Mouse (Mus musculus) kidney, postnatal 0 days (tissue): ENCODE measurements around the gene Dhx9. TPM values are rescaled to one million over a fixed set of nuclear protein-coding genes. Genes with fewer than 3 reads are reported as not detected.
"Not testable (repeated sequence)": the region's sequence is repeated elsewhere in the genome, so short reads cannot be mapped to it uniquely, and the experiment has no call there.

Source experiments
- ATAC-seq: fragments of 200-750 bp; cut with Nextera tagmentation; replicated peaks from 2 replicates; pipeline ENCODE4 v1.8.0; 2017; ENCODE audit warnings: low read depth, moderate number of reproducible peaks, moderate TSS enrichment, moderate library complexity; ENCODE audit not compliant: low FRiP score
- DNase-seq: peaks from one replicate; pipeline ENCODE4 v3.0.0-alpha.2; 2016; ENCODE audit warnings: low spot score
- H3K27ac ChIP-seq: fragments of 300-500 bp; sonication (generic); 2 replicates; pipeline ENCODE4 v1.5.1; 2014; ENCODE audit warnings: mild to moderate bottlenecking
- H3K27me3 ChIP-seq: fragments of 300-500 bp; sonication (generic); 2 replicates; pipeline ENCODE4 v1.6.1; 2014; ENCODE audit warnings: low read length, mixed read lengths; ENCODE audit not compliant: insufficient read depth
- H3K36me3 ChIP-seq: fragments of 300-500 bp; sonication (generic); 2 replicates; pipeline ENCODE4 v1.6.1; 2014; ENCODE audit warnings: low read length, mixed read lengths; ENCODE audit not compliant: insufficient read depth
- H3K4me1 ChIP-seq: fragments of 300-500 bp; sonication (generic); replicated peaks from 2 replicates; pipeline ENCODE4 v1.6.1; 2014; ENCODE audit warnings: antibody characterized with exemption, low read length, mixed read lengths; ENCODE audit not compliant: insufficient read depth
- H3K4me2 ChIP-seq: fragments of 300-500 bp; sonication (generic); 2 replicates; pipeline ENCODE4 v1.6.1; 2014; ENCODE audit warnings: mild to moderate bottlenecking, low read length, moderate library complexity, mixed read lengths
- H3K4me3 ChIP-seq: fragments of 300-500 bp; sonication (generic); replicated peaks from 2 replicates; pipeline ENCODE4 v1.5.1; 2014; ENCODE audit warnings: low read depth, low read length
- H3K9ac ChIP-seq: fragments of 300-500 bp; sonication (generic); 2 replicates; pipeline ENCODE4 v1.6.1; 2014; ENCODE audit warnings: low read depth, low read length
- H3K9me3 ChIP-seq: fragments of 300-500 bp; sonication (generic); replicated peaks from 2 replicates; pipeline ENCODE4 v1.6.1; 2016; ENCODE audit warnings: low read length, inconsistent platforms, mixed read lengths
- CTCF ChIP-seq: IDR thresholded peaks from 2 replicates; pipeline ENCODE4 v1.5.1; 2016; ENCODE audit warnings: antibody characterized with exemption, low read depth, mild to moderate bottlenecking, moderate library complexity
- WGBS: fragments of 180-500 bp; shearing (Covaris S2); extraction: QIAGEN DNeasy Blood & Tissue Kit; methylation state at CpG from one replicate; pipeline ENCODE4 v1.1.7; 2014; 5-methylcytosine and 5-hydroxymethylcytosine counted together
- polyA plus RNA-seq: library from polyadenylated mRNA; unstranded; fragments of >200 nt; fragmentation: Nextera tagmentation; extraction: Ambion mirVana; gene quantifications from 2 replicates; pipeline ENCODE4 v1.2.1, GENCODE M21; 2015

Gene Dhx9
- polyA plus RNA-seq, 1 experiment from 2014 or later = 26.0 TPM

DNA sequence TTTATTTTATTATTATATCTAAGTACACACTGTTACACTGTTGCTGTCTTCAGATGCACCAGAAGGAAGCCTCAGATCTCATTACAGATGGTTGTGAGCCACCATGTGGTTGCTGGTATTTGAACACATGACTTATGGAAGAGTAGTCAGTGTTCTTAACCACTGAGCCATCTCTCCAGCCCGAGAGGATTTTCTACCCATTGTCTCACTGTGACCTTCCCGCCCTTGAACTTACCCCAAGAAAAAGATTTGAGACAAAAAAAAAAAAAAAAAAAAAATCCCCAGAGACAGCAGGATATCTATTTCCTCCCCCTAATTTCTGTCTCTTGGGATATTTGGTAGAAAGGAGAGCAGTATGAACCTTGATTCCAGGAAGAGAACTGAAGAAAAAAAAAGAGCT lies 2.1 kb upstream of the Dhx9 start:
- WGBS = 62% methylated on average over 2 of the region's 2 CpGs
- H3K27ac ChIP-seq = no peak overlapping the region
- H3K9me3 ChIP-seq = no peaks in the 10 kb centered on the region
- no peak overlapping the region for H3K4me2 ChIP-seq
- H3K36me3 ChIP-seq = no peaks in the 10 kb centered on the region
- TF ChIP-seq CTCF = no peak
- no peaks in the 10 kb centered on the region for H3K27me3 ChIP-seq
- DNase-seq (no peak), ATAC-seq (no peak)
- H3K4me3 ChIP-seq = no peak overlapping the region
- peaks cover 3% of the 10 kb centered on the region; the same call in 1 of the 2 replicates for H3K4me1 ChIP-seq
- no peak overlapping the region for H3K9ac ChIP-seq

- ATAC-seq (no peak), DNase-seq (no peak)
- Histone ChIP-seq H3K9ac (no peak overlapping the region), H3K4me3 (no peak overlapping the region), H3K27me3 (no peaks in the 10 kb centered on the region), H3K4me2 (no peak overlapping the region), H3K36me3 (no peaks in the 10 kb centered on the region), H3K9me3 (no peaks in the 10 kb centered on the region), H3K27ac (no peak overlapping the region), H3K4me1 (peaks cover 5% of the 10 kb centered on the region; the same call in 1 of the 2 replicates)
- 57% methylated on average over 7 of the region's 7 CpGs for WGBS
- TF ChIP-seq CTCF = peak; percentile 48
These were observed 1.7 kb upstream of the Dhx9 start for GRCm38 (mm10) chr1:153489132-153489531.

GRCm38 (mm10) chr1:153486767-153487499 lies 527 bp downstream of the Dhx9 start:
- ATAC-seq (peak; percentile 77), DNase-seq (peak; percentile 71)
- Histone ChIP-seq H3K4me2 (peak overlapping the region; percentile 86), H3K9me3 (no peaks in the 10 kb centered on the region), H3K27ac (peak overlapping the region; percentile 90), H3K36me3 (peaks cover 4% of the 10 kb centered on the region; the same call in 1 of the 2 replicates), H3K27me3 (no peaks in the 10 kb centered on the region), H3K4me3 (peak overlapping the region; percentile 96), H3K9ac (peak overlapping the region; percentile 97), H3K4me1 (peaks cover 7% of the 10 kb centered on the region; the same call in 1 of the 2 replicates)
- TF ChIP-seq CTCF = no peak
- WGBS = under 1% methylated on average over 63 of the region's 64 CpGs

- DNase-seq, H3K27ac ChIP-seq, H3K27me3 ChIP-seq, H3K4me1 ChIP-seq, ATAC-seq, H3K36me3 ChIP-seq, H3K9me3 ChIP-seq: not testable (repeated sequence)
- Histone ChIP-seq H3K4me3 (peak overlapping the region; percentile 96), H3K4me2 (peak overlapping the region; percentile 86), H3K9ac (peak overlapping the region; percentile 97)
- WGBS = 5% methylated on average over 6 of the region's 6 CpGs
These were observed 1.3 kb downstream of the Dhx9 start for GRCm38 (mm10) chr1:153486120-153486519.

- peak overlapping the region; percentile 96 for H3K4me3 ChIP-seq
- H3K9me3 ChIP-seq = no peaks in the 10 kb centered on the region
- ATAC-seq = no peak
- DNase-seq = no peak
- no peak overlapping the region for H3K27ac ChIP-seq
- TF ChIP-seq CTCF = no peak
- H3K36me3 ChIP-seq = peaks cover 14% of the 10 kb centered on the region; the same call in 1 of the 2 replicates
- no peaks in the 10 kb centered on the region for H3K27me3 ChIP-seq
- 26% methylated on average over 2 of the region's 2 CpGs for whole genome bisulfite sequencing
- H3K9ac ChIP-seq = peak overlapping the region; percentile 40; the same call in 1 of the 2 replicates
- H3K4me2 ChIP-seq = peak overlapping the region; percentile 86
- peaks cover 7% of the 10 kb centered on the region; the same call in 1 of the 2 replicates for H3K4me1 ChIP-seq
These were observed 2.2 kb downstream of the Dhx9 start for GRCm38 (mm10) chr1:153485201-153485796.

GRCm38 (mm10) chr1:153481025-153481412 lies 6.4 kb downstream of the Dhx9 start:
- H3K9me3 ChIP-seq = no peaks in the 10 kb centered on the region
- H3K36me3 ChIP-seq = peaks cover 44% of the 10 kb centered on the region
- H3K27ac ChIP-seq = no peak overlapping the region
- 87% methylated on average over 1 of the region's 1 CpGs for WGBS
- H3K4me1 ChIP-seq = peaks cover 7% of the 10 kb centered on the region; the same call in 1 of the 2 replicates
- ATAC-seq = no peak
- no peak overlapping the region for H3K4me3 ChIP-seq
- no peak overlapping the region for H3K9ac ChIP-seq
- H3K4me2 ChIP-seq = no peak overlapping the region
- no peak for DNase-seq
- no peak for TF ChIP-seq CTCF
- no peaks in the 10 kb centered on the region for H3K27me3 ChIP-seq
